In genomic region chrX:49306659-49307058, GRCm38 (mm10) we compare ENCODE assay signal across 8 mouse cellular contexts. TPM values are rescaled to one million over a fixed set of nuclear protein-coding genes. Genes with fewer than 3 reads are reported as not detected.
DNase-seq lines count a peak whose midpoint lies in the region; ATAC-seq and TF ChIP-seq lines count a peak whose summit lies in the region.

No protein-coding gene starts in this region.

- H3K36me3 ChIP-seq in liver, postnatal 0 days (replicated peaks; ENCODE audit: insufficient read depth, low read length): no peaks in the 10 kb centered on the region

- H3K4me3 ChIP-seq in cerebellum, adult 2 months (replicated peaks; ENCODE audit: insufficient read depth, low read depth, low read length): no peak overlapping the region
- H3K4me3 ChIP-seq in layer of hippocampus, adult 2 months: no peak overlapping the region
- no peak overlapping the region for H3K4me3 ChIP-seq in liver, postnatal 0 days (ENCODE audit: low read depth, low read length)

- H3K27me3 ChIP-seq in cerebellum, adult 2 months (ENCODE audit: control insufficient read depth, insufficient read depth, low read length): no peaks in the 10 kb centered on the region
- H3K27me3 ChIP-seq in liver, postnatal 0 days (ENCODE audit: insufficient read depth, low read length): no peaks in the 10 kb centered on the region

- TF ChIP-seq POLR2A in cerebellum, adult 2 months (IDR thresholded peaks at IDR 0.05; ENCODE audit: borderline replicate concordance, insufficient read depth, low read length): no peak

- TF ChIP-seq EP300 in liver, postnatal 0 days (IDR thresholded peaks at IDR 0.05; ENCODE audit: low read depth): no peak

- no peak for ATAC-seq in cerebellum, adult (ENCODE audit: insufficient number of reproducible peaks, low FRiP score, low TSS enrichment)
- ATAC-seq in liver, postnatal 0 days: no peak

- H3K27ac ChIP-seq in cerebellum, adult 2 months (ENCODE audit: insufficient read depth, low read length): no peak overlapping the region
- H3K27ac ChIP-seq in layer of hippocampus, adult 2 months: no peak overlapping the region
- no peak overlapping the region for H3K27ac ChIP-seq in liver, postnatal 0 days (ENCODE audit: low read depth)

- TF ChIP-seq CTCF in cerebellum, adult 2 months (IDR thresholded peaks at IDR 0.05; ENCODE audit: borderline replicate concordance, insufficient read depth, low read depth, low read length): peak; percentile 44
- TF ChIP-seq CTCF in layer of hippocampus, adult 2 months (conservative IDR thresholded peaks at IDR 0.05): peak; percentile 82
- TF ChIP-seq CTCF in liver, postnatal 0 days (IDR thresholded peaks at IDR 0.05; ENCODE audit: low read depth): peak; percentile 77

- no peak for DNase-seq in cerebellum, adult 2 months
- peak in 1 of 2 experiments; percentile 19 for DNase-seq in layer of hippocampus, adult 2 months (ENCODE audit: low spot score in 2 of 2)
- no peak for DNase-seq in layer of hippocampus, postnatal 36 days
- peak; percentile 8 for DNase-seq in T-cell, adult 2 months (ENCODE audit: low spot score)
- DNase-seq in liver, postnatal 0 days: peak; percentile 11
- DNase-seq in frontal cortex, postnatal 25 days (ENCODE audit: low spot score in 2 of 2): no peak
- no peak for DNase-seq in kidney, adult 8-10 months

- H3K9me3 ChIP-seq in liver, postnatal 0 days (ENCODE audit: low read length): no peaks in the 10 kb centered on the region

- no peak overlapping the region for H3K9ac ChIP-seq in liver, postnatal 0 days (replicated peaks)

- H3K4me1 ChIP-seq in cerebellum, adult 2 months (ENCODE audit: control insufficient read depth, insufficient read depth, low read length): no peaks in the 10 kb centered on the region
- H3K4me1 ChIP-seq in liver, postnatal 0 days (ENCODE audit: insufficient read depth): no peaks in the 10 kb centered on the region

- H3K4me2 ChIP-seq in liver, postnatal 0 days (ENCODE audit: low read depth, low read length): no peak overlapping the region

- WGBS in cerebellum, adult 2 months: 5% methylated on average over 5 of the region's 5 CpGs
- WGBS in liver, postnatal 0 days (ENCODE audit: insufficient replicate concordance): 13% methylated on average over 5 of the region's 5 CpGs

RNA-seq across cellular contexts. Expression of gene Enox2, which starts 18.6 kb away (rescaled TPM):
- 11.1 and 11.5 TPM in 2 replicates for polyA plus RNA-seq in cerebellum, adult 2 months (2012; rRNA removed)
- total RNA-seq in layer of hippocampus, adult 2 months (2021): 10 to 100 TPM; 16.3 TPM
- total RNA-seq in layer of hippocampus, postnatal 36 days (2021): 10 to 100 TPM; 16.8 to 16.9 TPM
- 3.1 and 3.3 TPM in 2 replicates for polyA plus RNA-seq in liver, postnatal 0 days (2015; fragmentation: Nextera tagmentation; extraction: Ambion mirVana)

Comparison
In these comparisons a context has a peak if more than half of its experiments do, and no peak if none do; other contexts are left out.
1. DNase-seq: peak in T-cell, adult 2 months (single experiment) and liver, postnatal 0 days (single experiment); none in cerebellum, adult 2 months (0 of 2), layer of hippocampus, postnatal 36 days (0 of 2), frontal cortex, postnatal 25 days (0 of 2) and kidney, adult 8-10 months (0 of 2).
2. Peak in every context shown above with its lines, with median percentiles within 50 percentile points of each other: CTCF ChIP-seq.